Mouse (Mus musculus) kidney, postnatal 14 days (tissue): ENCODE data around the gene Map3k19.

ENCODE experiments used
- DNase-seq: peaks from one replicate; pipeline ENCODE4 v3.0.0; 2022; ENCODE audit warnings: mixed read lengths

The Map3k19 gene

DNA sequence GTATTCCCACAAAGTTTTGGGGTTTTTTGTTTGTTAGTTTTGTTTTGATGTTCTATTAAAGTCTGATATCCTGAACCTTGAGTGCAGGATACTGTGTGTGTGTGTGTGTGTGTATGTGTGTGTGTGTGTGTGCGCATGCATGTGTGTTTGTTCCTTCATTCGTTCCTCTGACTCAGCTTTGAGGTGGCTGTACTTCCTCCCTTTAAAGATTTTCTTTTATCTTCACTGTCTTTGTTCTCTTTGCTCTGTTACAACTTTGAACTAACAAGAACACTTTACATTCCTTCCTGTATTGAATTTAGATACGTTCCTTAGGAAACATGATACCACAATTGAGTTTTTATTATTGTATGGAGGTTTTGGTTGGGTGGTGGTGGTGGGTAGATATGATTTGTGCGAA lies 58.5 kb downstream of the Map3k19 start:
- no peak for DNase-seq

DNA sequence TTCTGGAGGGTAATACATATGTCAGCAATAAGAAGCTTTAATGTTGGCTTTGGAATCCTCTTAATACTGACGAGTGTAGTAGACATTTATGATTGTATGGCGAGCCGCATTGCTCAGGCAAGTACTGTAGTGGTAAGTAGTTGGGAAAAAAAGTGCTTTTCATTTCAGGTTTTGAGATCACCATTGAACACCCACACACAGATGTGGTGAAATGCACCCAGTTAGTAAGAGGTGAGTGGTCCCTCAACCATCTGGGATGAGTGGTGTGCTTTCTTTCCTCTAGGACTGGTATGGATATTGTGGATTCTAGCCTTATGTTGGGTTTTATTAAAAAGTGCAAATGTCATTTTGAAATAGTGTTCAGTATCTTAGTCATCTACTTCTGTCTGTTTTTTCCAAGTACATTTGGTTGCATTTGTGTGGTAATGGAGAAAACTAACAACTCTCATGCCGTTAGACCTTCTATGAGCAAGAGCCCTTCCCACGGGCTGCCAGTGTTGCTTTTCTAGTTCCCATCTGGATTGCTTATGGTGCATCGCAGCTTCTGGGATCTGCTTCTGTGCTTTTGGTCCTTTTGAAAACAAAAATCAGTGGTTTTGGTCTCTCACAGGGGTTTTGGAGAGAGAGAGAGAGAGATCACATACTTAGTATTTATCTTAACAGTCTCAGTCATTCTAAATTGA lies 59.6 kb downstream of the Map3k19 start:
- no peak for DNase-seq

DNA sequence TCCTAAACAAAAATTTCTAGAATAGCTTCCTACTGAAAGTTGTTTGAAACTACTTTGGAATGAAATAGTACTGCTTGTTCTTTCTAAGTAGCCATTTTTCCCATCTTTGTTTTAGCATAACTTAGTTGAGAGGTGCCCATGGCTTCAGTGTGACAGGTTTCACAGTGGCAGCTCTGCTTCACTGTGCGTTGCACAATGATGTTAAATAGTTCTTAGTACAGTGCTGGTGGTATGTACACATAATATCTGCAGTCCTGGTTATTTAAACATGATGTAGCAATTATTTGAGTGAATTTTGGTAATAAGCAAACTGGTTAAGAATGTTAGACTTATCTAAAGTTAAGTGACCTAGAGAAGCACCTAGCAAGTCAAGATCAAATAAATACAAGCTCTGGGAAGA lies 61.4 kb downstream of the Map3k19 start:
- DNase-seq, result no peak

DNA sequence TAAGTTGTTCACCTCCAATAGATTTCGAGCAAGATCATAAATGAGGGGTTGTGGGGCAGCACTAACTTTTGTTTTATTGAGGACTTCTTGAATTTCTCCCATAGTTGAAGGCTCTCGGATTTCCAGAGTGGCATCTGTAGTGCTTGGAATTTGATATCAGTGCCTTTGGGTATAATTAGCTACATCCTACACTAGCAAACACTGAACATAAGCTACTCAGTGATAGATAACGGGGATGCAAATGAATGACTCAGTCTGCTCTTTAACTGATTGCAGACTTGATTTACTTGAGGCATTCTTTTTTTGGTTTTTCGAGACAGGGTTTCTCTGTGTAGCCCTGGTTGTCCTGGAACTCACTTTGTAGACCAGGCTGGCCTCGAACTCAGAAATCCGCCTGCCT lies 65.9 kb downstream of the Map3k19 start:
- DNase-seq, result no peak

DNA sequence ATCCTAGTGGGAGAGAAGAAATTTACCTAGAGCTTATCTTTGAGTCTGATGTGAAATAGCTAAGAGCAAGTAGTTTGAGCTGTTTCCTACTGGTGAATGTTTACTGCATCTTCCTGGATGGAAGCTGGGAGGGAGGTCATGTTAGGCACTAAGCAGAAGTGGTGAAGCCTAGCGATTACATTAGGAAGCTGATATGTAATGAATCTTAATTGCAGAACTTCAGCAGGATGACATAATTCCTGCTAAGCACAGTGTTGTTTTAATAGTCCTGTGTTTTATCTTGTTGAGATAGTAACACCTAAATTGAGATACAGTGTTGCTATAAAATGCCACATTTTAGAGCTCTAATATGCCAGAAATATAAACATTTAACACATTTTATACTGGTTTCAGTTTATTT lies 68.9 kb downstream of the Map3k19 start:
- no peak for DNase-seq

DNA sequence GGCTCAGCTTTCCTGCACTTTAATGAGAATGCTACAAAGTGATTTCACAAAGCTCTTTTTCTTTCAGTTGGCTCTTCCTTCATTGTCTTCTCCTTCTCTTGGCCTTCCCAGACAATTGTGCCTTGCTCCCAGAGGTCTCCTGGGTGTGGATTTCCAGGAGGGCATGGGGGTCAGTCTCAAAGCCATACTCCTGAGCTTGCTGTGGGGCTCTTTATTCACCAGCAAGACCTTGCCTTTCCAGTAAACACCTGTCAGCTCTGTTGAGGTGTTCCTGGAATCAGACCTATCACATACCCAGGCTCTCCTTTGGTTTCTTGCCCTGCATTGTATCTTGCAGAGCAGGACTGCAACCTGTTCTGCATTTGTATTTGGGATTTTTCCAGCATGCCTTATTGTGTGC lies 71.0 kb downstream of the Map3k19 start:
- no peak for DNase-seq

DNA sequence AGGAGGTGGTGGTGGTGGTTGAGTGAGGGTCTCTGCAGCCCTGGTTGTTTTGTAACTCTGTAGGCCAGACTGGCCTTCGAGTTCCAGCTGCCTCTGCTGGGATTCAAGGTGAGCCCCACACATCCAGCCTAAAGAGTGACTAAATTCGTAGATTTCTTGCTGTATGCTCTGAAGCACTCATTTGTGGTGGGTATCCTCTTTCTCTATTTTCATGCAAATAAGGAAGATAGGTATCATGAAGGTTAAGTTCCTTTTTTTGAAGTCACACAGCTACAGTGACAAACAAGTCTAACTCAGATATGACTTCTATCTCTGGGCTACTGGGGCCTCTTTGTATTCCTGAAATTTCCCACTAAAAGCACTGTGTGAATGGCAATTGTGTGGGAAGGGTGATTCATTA lies 74.0 kb downstream of the Map3k19 start:
- no peak for DNase-seq

DNA sequence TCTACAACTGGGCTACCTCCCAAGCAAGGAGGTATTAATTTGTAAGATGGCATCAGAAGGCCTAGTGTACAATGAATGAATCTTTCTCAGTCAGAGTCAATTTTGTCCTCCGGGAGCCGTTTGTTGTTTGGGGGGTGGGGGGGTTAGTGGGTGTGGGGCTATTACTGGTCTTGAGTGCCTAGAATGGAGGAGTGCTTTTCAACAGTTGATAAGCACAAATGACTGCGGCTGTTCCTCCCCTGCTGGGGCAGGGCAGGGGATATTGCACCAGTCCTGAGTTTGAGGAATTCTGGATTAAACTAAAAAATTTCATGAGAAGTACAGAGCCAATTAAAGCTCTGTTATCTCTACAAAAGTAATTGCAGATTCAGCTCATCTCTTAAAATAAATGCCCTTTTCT lies 74.7 kb downstream of the Map3k19 start:
- no peak for DNase-seq

DNA sequence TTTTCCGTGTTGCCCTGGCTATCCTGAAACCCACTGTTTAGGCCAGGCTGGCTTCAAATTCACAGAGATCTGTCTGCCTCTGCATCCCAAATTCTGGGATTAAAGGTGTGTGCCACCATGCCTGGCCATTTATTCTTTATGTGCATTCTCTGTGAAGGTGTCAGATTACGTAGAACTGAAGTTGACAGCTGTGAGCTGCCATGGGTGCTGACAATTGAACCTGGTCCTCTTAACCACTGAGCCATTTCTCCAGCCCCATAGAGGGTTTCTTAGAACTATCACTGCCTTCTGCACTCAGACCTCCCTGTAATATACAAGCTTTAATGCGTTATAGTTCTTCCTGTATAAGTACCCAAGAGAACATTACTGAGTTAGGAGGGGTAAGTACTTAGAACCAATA lies 76.2 kb downstream of the Map3k19 start:
- no peak for DNase-seq

DNA sequence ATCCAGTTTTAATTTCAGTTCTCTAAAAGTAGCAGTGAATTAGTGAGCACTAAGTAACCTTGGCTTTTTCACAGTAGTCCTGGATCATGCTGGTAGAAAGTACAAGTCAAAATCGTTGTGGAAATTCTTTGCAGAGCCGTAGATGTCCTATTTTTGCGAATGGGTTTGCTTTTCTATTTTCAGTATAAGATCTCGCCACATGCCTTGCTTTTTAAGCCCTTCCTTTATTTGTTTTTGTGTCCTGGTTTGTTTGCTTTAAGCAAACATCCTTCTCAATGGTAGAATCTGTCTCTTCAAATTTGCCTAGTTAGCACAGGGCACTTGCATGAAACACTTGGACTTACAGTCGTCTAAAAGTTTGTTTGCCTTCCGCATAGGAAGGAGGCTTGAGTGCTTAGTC lies 78.6 kb downstream of the Map3k19 start:
- DNase-seq, result no peak

DNA sequence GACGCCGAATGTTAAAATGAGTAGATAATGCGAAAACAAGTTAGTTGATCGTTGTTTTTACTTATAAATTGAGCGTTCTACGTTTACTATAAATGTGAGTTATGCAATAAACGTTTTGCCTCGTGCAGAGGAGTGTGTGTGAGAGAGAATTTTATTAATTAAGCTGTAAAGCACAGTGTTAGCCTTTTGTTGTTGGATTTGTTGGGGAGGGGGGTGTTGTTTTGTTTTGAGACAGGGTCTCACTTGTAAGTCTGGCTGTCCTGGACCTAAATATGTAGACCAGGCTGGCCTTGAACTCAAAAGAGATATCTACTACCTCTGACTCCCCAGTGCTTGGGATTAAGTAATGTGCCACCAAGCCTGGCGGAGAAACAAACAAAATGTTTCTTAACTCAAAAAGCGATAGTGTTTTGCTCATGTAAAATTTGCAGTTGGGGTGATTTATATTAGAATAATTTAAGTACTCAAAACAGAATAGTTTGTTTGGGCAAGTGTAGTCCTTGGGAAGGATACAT lies 79.6 kb downstream of the Map3k19 start:
- no peak for DNase-seq

DNA sequence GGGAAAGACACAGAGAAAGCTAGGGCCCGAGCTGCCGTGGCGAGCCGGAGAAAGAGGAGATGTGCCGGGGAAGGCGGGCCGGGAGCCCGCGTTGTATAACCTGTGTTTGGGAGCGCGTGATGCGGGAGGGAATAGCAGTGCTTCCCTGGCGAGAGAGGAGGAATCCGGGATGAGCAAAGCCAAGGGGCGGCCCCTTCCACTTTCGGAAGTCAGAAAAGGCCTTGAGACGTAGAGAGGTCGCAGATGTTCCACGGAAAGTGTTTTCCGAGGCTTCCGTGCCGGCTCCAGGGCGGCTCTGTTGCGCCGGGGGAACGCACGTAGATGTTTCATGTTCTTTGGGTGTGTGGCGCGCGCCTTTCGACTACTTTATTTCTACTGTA lies 80.3 kb downstream of the Map3k19 start:
- peak; percentile 73 for DNase-seq

DNA sequence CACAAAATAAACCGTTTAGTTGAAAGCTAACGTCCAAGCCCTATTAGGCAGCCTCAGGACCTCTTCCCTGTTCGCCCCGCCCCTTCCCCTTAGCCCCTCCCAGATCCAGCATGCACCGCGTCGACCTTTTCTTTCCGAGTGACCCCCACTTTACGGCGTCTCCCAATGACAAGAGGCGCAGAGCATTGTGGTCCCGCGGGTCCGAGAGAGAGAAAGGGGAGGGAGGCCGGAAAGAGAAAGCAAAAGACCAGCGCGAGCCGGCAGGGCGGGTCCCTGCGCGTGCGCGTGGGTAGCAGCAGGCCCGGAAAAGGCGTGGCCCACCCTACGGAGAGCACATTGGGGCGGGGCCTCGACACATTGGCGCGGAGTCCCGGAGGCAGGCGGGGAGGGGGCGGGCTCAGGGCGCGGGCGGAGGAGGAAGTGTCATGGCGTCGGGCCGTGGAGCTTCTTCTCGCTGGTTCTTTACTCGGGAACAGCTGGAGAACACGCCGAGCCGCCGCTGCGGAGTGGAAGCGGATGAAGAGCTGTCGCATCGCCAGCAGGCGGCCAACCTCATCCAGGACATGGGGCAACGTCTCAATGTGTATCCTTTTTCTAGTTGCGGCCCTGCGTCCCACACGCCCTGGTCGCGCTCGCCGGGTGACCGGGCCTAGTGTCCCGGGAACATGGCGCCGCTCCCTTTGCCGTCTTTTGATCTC lies 80.9 kb downstream of the Map3k19 start, which contains the start of gene Ccnt2:
Ccnt2 (plus strand) TSS at position 362 of the 698 bp plus-strand sequence.
- DNase-seq, result peak; percentile 100

DNA sequence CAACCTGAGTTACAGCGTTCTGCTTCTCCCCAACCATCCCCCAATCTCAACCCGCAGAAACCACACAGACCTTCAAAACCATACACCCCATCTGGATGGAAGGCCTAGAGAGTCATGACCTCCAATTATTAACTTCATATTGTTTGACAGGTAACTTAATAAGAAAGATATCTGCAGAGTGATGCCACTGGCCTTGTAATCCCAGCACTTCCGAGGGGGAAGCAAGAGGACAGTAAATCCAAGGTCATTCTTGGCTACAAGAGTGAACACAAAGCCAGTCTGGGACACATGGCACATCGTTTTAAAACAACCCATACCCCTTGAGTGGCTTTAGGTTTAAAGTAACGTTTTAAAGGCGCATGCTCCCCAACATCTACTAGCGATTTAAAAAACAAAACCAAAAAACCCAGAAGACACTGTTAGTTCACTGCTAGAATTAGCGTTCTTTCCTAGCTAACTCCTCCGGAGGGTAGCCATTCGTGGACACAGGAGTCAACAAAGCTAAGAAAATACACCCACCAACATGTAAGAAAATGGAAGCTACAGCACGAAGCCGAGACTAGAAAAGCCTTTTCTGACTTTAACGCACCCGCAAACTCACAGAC lies 81.5 kb downstream of the Map3k19 start:
- no peak for DNase-seq

DNA sequence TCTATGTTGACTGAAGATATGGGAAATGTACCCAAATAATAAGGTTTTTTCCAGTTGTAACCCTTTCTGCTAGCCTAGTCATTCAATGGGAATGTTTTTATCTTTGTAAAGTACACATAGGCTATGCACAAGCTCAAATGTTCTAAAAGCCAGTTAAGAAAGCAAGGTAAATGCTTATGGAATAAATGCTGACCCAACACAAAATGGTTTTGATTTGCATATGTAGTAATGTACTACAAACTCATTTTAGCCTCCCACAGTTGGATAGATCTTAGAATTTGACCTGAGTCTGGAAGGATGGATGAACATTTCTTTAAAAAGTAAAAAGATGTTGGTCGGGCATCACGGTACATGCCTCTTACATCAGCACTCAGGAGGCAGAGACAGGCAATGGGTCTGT lies 88.1 kb downstream of the Map3k19 start:
- no peak for DNase-seq

DNA sequence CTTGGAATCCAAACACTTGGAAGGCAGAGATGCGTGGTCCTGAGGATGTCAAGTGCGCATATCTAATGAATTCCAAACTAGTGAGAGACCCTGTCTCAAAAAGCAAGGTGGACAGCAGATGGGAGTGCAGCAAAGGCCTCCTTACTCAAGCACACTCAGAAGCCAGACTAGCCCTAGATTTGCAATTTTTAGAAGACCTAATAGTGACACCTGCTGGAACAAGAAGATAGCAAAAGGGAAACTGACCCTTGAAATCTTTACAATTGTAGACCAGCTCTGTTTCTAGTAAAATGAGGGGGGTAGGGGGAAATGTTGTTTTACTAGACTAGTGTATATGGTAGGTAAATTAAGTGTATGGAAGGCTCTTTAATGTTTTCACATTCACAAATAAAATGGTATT lies 89.4 kb downstream of the Map3k19 start:
- peak; percentile 14 for DNase-seq
